Mouse (Mus musculus) brown adipose tissue, adult 24 weeks (tissue): ENCODE data around the gene Fahd1. TPM values are rescaled to one million over a fixed set of nuclear protein-coding genes. Genes with fewer than 3 reads are reported as not detected.

ENCODE experiments used
- polyA plus RNA-seq: library from polyadenylated mRNA; stranded (reverse); fragments of >200 nt; gene quantifications from 2 replicates; pipeline ENCODE4 v1.2.4, GENCODE M21; 2012; ENCODE audit not compliant: missing spikeins, insufficient read depth, insufficient read length

Gene Fahd1
- polyA plus RNA-seq, 1 experiment: 73.7 TPM

Other genes with a start within 250 kb of the Fahd1 start
- 67.6 and 69.2 TPM in 2 replicates for gene Tsc2, start 217.7 kb downstream of the Fahd1 start, polyA plus RNA-seq
- 3.4 and 7.7 TPM in 2 replicates for gene Nthl1, start 217.7 kb downstream of the Fahd1 start, polyA plus RNA-seq
- 20.1 and 32.2 TPM in 2 replicates for gene Slc9a3r2, start 200.0 kb downstream of the Fahd1 start, polyA plus RNA-seq
- not detected in 2 replicates for gene Npw, start 191.9 kb downstream of the Fahd1 start, polyA plus RNA-seq
- 9.2 and 10.0 TPM in 2 replicates for gene Zfp598, start 180.7 kb downstream of the Fahd1 start, polyA plus RNA-seq
- not detected in 2 replicates for gene Syngr3, start 160.4 kb downstream of the Fahd1 start, polyA plus RNA-seq
- gene Gfer, start 154.2 kb downstream of the Fahd1 start, polyA plus RNA-seq: 32.8 and 36.9 TPM in 2 replicates
- 1.1 TPM in 1 of 2 replicates, not detected in the other for gene Noxo1, start 154.1 kb downstream of the Fahd1 start, polyA plus RNA-seq
- gene Tbl3, start 142.7 kb downstream of the Fahd1 start, polyA plus RNA-seq: 19.9 TPM in 2 replicates
- not detected in 2 replicates for gene Rnf151, start 132.3 kb downstream of the Fahd1 start, polyA plus RNA-seq
- gene Rps2, start 132.2 kb downstream of the Fahd1 start, polyA plus RNA-seq: 608 and 619 TPM in 2 replicates
- gene Ndufb10, start 125.9 kb downstream of the Fahd1 start, polyA plus RNA-seq: 1,098 and 1,103 TPM in 2 replicates
- 4.8 and 10.7 TPM in 2 replicates for gene Rpl3l, start 122.5 kb downstream of the Fahd1 start, polyA plus RNA-seq
- gene Msrb1, start 113.7 kb downstream of the Fahd1 start, polyA plus RNA-seq: 109 and 114 TPM in 2 replicates
- gene Hs3st6, start 97.4 kb downstream of the Fahd1 start, polyA plus RNA-seq: not detected in 2 replicates
- gene Meiob, start 46.1 kb downstream of the Fahd1 start, polyA plus RNA-seq: 1.4 and 1.9 TPM in 2 replicates
- gene Hagh, start 10.2 kb downstream of the Fahd1 start, polyA plus RNA-seq: 174 and 180 TPM in 2 replicates
- 2.0 and 2.4 TPM in 2 replicates for gene Igfals, start 15.6 kb upstream of the Fahd1 start, polyA plus RNA-seq
- gene Nubp2, start 36.0 kb upstream of the Fahd1 start, polyA plus RNA-seq: 28.7 and 40.4 TPM in 2 replicates
- 25.6 and 29.9 TPM in 2 replicates for gene Spsb3, start 36.3 kb upstream of the Fahd1 start, polyA plus RNA-seq
- 5.9 and 6.6 TPM in 2 replicates for gene Eme2, start 44.7 kb upstream of the Fahd1 start, polyA plus RNA-seq
- 91.7 and 105 TPM in 2 replicates for gene Mrps34, start 44.8 kb upstream of the Fahd1 start, polyA plus RNA-seq
- 26.0 and 28.7 TPM in 2 replicates for gene Nme3, start 46.1 kb upstream of the Fahd1 start, polyA plus RNA-seq
- 12.0 and 24.2 TPM in 2 replicates for gene Mapk8ip3, start 86.6 kb upstream of the Fahd1 start, polyA plus RNA-seq
- gene Jpt2, start 110.3 kb upstream of the Fahd1 start, polyA plus RNA-seq: 3.0 and 3.4 TPM in 2 replicates
- 4.2 and 4.8 TPM in 2 replicates for gene Cramp1l, start 165.4 kb upstream of the Fahd1 start, polyA plus RNA-seq
- 3.8 and 4.1 TPM in 2 replicates for gene Ift140, start 165.7 kb upstream of the Fahd1 start, polyA plus RNA-seq
- gene Tmem204, start 233.2 kb upstream of the Fahd1 start, polyA plus RNA-seq: 13.1 and 22.6 TPM in 2 replicates